Mouse (Mus musculus): ENCODE measurements around the gene Gpkow. TPM values are rescaled to one million over a fixed set of nuclear protein-coding genes. Genes with fewer than 3 reads are reported as not detected.

Gene Gpkow
- polyA plus RNA-seq, 1 experiment, result 0.19 TPM

- Histone ChIP-seq H3K36me3 (ENCODE audit: control insufficient read depth) (peaks cover 32% of the 10 kb centered on the region), H3K4me1 (ENCODE audit: control insufficient read depth) (peaks cover 20% of the 10 kb centered on the region), H3K9me3 (ENCODE audit: control insufficient read depth, low read length) (peaks cover 8% of the 10 kb centered on the region), H3K4me3 (replicated peaks) (peak within 1 kb of the TSS; percentile 89), H3K27me3 (ENCODE audit: control insufficient read depth) (0 out of 2 replicates have a peak, but pooled peaks cover 2% of the 10 kb centered on the region)
- TF ChIP-seq TAL1 (IDR thresholded peaks at IDR 0.05; ENCODE audit: low read length) (no peak), GATA1 (IDR thresholded peaks at IDR 0.05; ENCODE audit: low read length) (no peak)
Measured at GRCm38 (mm10) chrX:7721514-7722281, 24.8 kb downstream of the Gpkow start, which contains the start of gene Gm45208. Gene Gm45208, plus strand, starts transcription at chrX:7722245.

GRCm38 (mm10) chrX:7722282-7722611 is 25.3 kb downstream of the Gpkow start:
- Histone ChIP-seq H3K36me3 (ENCODE audit: control insufficient read depth) (peaks cover 37% of the 10 kb centered on the region), H3K4me3 (replicated peaks) (peak overlapping the region; percentile 89), H3K27me3 (ENCODE audit: control insufficient read depth) (0 out of 2 replicates have a peak, but pooled peaks cover 2% of the 10 kb centered on the region), H3K4me1 (ENCODE audit: control insufficient read depth) (peaks cover 24% of the 10 kb centered on the region), H3K9me3 (ENCODE audit: control insufficient read depth, low read length) (peaks cover 8% of the 10 kb centered on the region)
- TF ChIP-seq TAL1 (IDR thresholded peaks at IDR 0.05; ENCODE audit: low read length) (no peak), GATA1 (IDR thresholded peaks at IDR 0.05; ENCODE audit: low read length) (no peak)

- TF ChIP-seq GATA1 (IDR thresholded peaks at IDR 0.05; ENCODE audit: low read length) (no peak), TAL1 (IDR thresholded peaks at IDR 0.05; ENCODE audit: low read length) (no peak)
- Histone ChIP-seq H3K27me3 (ENCODE audit: control insufficient read depth) (0 out of 2 replicates have a peak, but pooled peaks cover 2% of the 10 kb centered on the region), H3K9me3 (ENCODE audit: control insufficient read depth, low read length) (peaks cover 8% of the 10 kb centered on the region), H3K4me3 (replicated peaks) (peak overlapping the region; percentile 89), H3K4me1 (ENCODE audit: control insufficient read depth) (peaks cover 28% of the 10 kb centered on the region), H3K36me3 (ENCODE audit: control insufficient read depth) (peaks cover 42% of the 10 kb centered on the region)
Measured at GRCm38 (mm10) chrX:7722691-7723090, 25.8 kb downstream of the Gpkow start.

GRCm38 (mm10) chrX:7724135-7724534 is 27.2 kb downstream of the Gpkow start:
- no peak for TF ChIP-seq TAL1 (IDR thresholded peaks at IDR 0.05; ENCODE audit: low read length)
- no peak for TF ChIP-seq GATA1 (IDR thresholded peaks at IDR 0.05; ENCODE audit: low read length)
- Histone ChIP-seq H3K4me1 (ENCODE audit: control insufficient read depth) (peaks cover 41% of the 10 kb centered on the region), H3K9me3 (ENCODE audit: control insufficient read depth, low read length) (peaks cover 9% of the 10 kb centered on the region), H3K4me3 (replicated peaks) (no peak overlapping the region), H3K27me3 (ENCODE audit: control insufficient read depth) (no peaks in the 10 kb centered on the region), H3K36me3 (ENCODE audit: control insufficient read depth) (peaks cover 46% of the 10 kb centered on the region)

- peaks cover 46% of the 10 kb centered on the region for H3K36me3 ChIP-seq (ENCODE audit: control insufficient read depth)
- peaks cover 41% of the 10 kb centered on the region for H3K4me1 ChIP-seq (ENCODE audit: control insufficient read depth)
- H3K4me3 ChIP-seq (replicated peaks), result no peak overlapping the region
- TF ChIP-seq TAL1 (IDR thresholded peaks at IDR 0.05; ENCODE audit: low read length) (no peak), GATA1 (IDR thresholded peaks at IDR 0.05; ENCODE audit: low read length) (no peak)
- no peaks in the 10 kb centered on the region; the same call in 1 of the 2 replicates for H3K27me3 ChIP-seq (ENCODE audit: control insufficient read depth)
- H3K9me3 ChIP-seq (ENCODE audit: control insufficient read depth, low read length), result peaks cover 9% of the 10 kb centered on the region
Measured at GRCm38 (mm10) chrX:7725841-7726240, 28.9 kb downstream of the Gpkow start.

- Histone ChIP-seq H3K27me3 (ENCODE audit: control insufficient read depth) (no peaks in the 10 kb centered on the region; the same call in 1 of the 2 replicates), H3K9me3 (ENCODE audit: control insufficient read depth, low read length) (peaks cover 9% of the 10 kb centered on the region), H3K36me3 (ENCODE audit: control insufficient read depth) (peaks cover 46% of the 10 kb centered on the region), H3K4me1 (ENCODE audit: control insufficient read depth) (peaks cover 37% of the 10 kb centered on the region), H3K4me3 (replicated peaks) (no peak overlapping the region)
- TF ChIP-seq TAL1 (IDR thresholded peaks at IDR 0.05; ENCODE audit: low read length) (no peak), GATA1 (IDR thresholded peaks at IDR 0.05; ENCODE audit: low read length) (no peak)
Measured at GRCm38 (mm10) chrX:7727176-7727575, 30.2 kb downstream of the Gpkow start.

- H3K27me3 ChIP-seq (ENCODE audit: control insufficient read depth), result no peaks in the 10 kb centered on the region; the same call in 1 of the 2 replicates
- peaks cover 46% of the 10 kb centered on the region for H3K36me3 ChIP-seq (ENCODE audit: control insufficient read depth)
- H3K9me3 ChIP-seq (ENCODE audit: control insufficient read depth, low read length), result peaks cover 9% of the 10 kb centered on the region
- peaks cover 32% of the 10 kb centered on the region for H3K4me1 ChIP-seq (ENCODE audit: control insufficient read depth)
- TF ChIP-seq GATA1 (IDR thresholded peaks at IDR 0.05; ENCODE audit: low read length) (no peak; the same call in 1 of the 2 replicates), TAL1 (IDR thresholded peaks at IDR 0.05; ENCODE audit: low read length) (no peak)
- peak within 1 kb of the TSS; percentile 61 for H3K4me3 ChIP-seq (replicated peaks)
Measured at GRCm38 (mm10) chrX:7728215-7728921, 31.4 kb downstream of the Gpkow start, which contains the start of gene Praf2. Gene Praf2, plus strand, starts transcription at chrX:7728439.

- H3K9me3 ChIP-seq (ENCODE audit: control insufficient read depth, low read length), result peaks cover 8% of the 10 kb centered on the region
- peaks cover 41% of the 10 kb centered on the region for H3K36me3 ChIP-seq (ENCODE audit: control insufficient read depth)
- no peak for TF ChIP-seq GATA1 (IDR thresholded peaks at IDR 0.05; ENCODE audit: low read length)
- no peak for TF ChIP-seq TAL1 (IDR thresholded peaks at IDR 0.05; ENCODE audit: low read length)
- H3K4me3 ChIP-seq (replicated peaks), result peak overlapping the region; percentile 61
- peaks cover 32% of the 10 kb centered on the region for H3K4me1 ChIP-seq (ENCODE audit: control insufficient read depth)
- H3K27me3 ChIP-seq (ENCODE audit: control insufficient read depth), result no peaks in the 10 kb centered on the region; the same call in 1 of the 2 replicates
Measured at GRCm38 (mm10) chrX:7728922-7729265, 32.0 kb downstream of the Gpkow start.

GRCm38 (mm10) chrX:7733571-7734156 is 36.7 kb downstream of the Gpkow start:
- Histone ChIP-seq H3K4me3 (replicated peaks) (peak overlapping the region; percentile 45), H3K36me3 (ENCODE audit: control insufficient read depth) (no peaks in the 10 kb centered on the region), H3K4me1 (ENCODE audit: control insufficient read depth) (peaks cover 16% of the 10 kb centered on the region), H3K9me3 (ENCODE audit: control insufficient read depth, low read length) (no peaks in the 10 kb centered on the region; the same call in 1 of the 2 replicates), H3K27me3 (ENCODE audit: control insufficient read depth) (no peaks in the 10 kb centered on the region; the same call in 1 of the 2 replicates)
- TF ChIP-seq TAL1 (IDR thresholded peaks at IDR 0.05; ENCODE audit: low read length), result no peak
- TF ChIP-seq GATA1 (IDR thresholded peaks at IDR 0.05; ENCODE audit: low read length), result no peak

Data from erythroblast, embryonic 14.5 days (primary cell).